Mouse (Mus musculus) C2C12 (cell line): ENCODE data around the gene Cdh1.

Source experiments
- CEBPB ChIP-seq: IDR thresholded peaks from one replicate; pipeline ENCODE4 v1.6.1; 2011; ENCODE audit warnings: low read depth, mild to moderate bottlenecking, control low read depth, moderate library complexity
- CTCF ChIP-seq: IDR thresholded peaks from one replicate; pipeline ENCODE4 v1.5.1; 2011; ENCODE audit not compliant: control insufficient read depth, insufficient read depth, insufficient read length
- FOSL1 ChIP-seq: IDR thresholded peaks from one replicate; pipeline ENCODE4 v1.8.0; 2011; ENCODE audit warnings: mild to moderate bottlenecking, low read length; ENCODE audit not compliant: poor library complexity, insufficient read depth, severe bottlenecking
- MAX ChIP-seq: IDR thresholded peaks from one replicate; pipeline ENCODE4 v1.6.1; 2011; ENCODE audit warnings: mild to moderate bottlenecking, control low read depth
- MYOD1 ChIP-seq: IDR thresholded peaks from one replicate; pipeline ENCODE4 v1.6.1; 2011; ENCODE audit warnings: low read depth; ENCODE audit not compliant: control insufficient read depth, insufficient read length
- MYOG ChIP-seq: IDR thresholded peaks from one replicate; pipeline ENCODE4 v1.6.1; 2011; ENCODE audit not compliant: control insufficient read depth, insufficient read length; ENCODE audit errors: extremely low read depth
- USF1 ChIP-seq: IDR thresholded peaks from one replicate; pipeline ENCODE4 v1.6.1; 2011; ENCODE audit warnings: low read depth, mild to moderate bottlenecking, control low read depth, moderate library complexity

DNA sequence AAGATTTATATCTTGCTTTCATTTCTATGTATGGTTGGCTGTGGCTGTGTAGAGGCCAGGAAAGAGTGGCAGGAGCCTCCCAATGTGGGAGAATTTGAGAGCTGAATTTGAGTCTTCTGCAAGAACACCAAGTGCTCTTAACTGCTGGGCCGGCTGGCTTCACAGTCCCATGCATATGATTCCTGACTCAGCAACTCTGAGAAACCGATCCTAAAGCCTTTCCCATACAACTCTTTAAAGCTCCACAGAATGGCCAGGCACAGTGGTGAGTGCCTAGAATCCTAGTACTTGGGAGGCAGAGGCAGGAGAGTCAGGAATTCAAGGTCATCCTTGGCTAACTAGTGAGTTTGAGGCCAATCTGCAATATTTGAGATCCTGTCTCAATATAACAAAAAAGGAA lies 23.6 kb upstream of the Cdh1 start:
- TF ChIP-seq CTCF = no peak
- TF ChIP-seq MYOG = no peak
- TF ChIP-seq USF1 = no peak
- no peak for TF ChIP-seq MAX
- TF ChIP-seq CEBPB = no peak
- no peak for TF ChIP-seq MYOD1
- TF ChIP-seq FOSL1 = no peak
